24 mouse cellular contexts compared by ENCODE assay signal in genomic region chr4:150414296-150414695, GRCm38 (mm10).
A peak's percentile ranks its signal among the peaks of the same experiment; 100 is the strongest.
DNase-seq lines count a peak whose midpoint lies in the region; ATAC-seq and TF ChIP-seq lines count a peak whose summit lies in the region.
"Had no signal": no experiment of that assay in that cellular context is flagged by ENCODE, and none has a peak within 500 bp of the region (broad histone marks: within the 10 kb centered on the region; RNA-seq: fewer than 3 reads in every experiment).

No protein-coding gene starts in this region.

- no peak overlapping the region for H3K9ac ChIP-seq in kidney, postnatal 0 days (ENCODE audit: low read depth, low read length)
- no peak overlapping the region for H3K9ac ChIP-seq in neural tube, embryonic 13.5 days
- H3K9ac ChIP-seq in neural tube, embryonic 15.5 days (replicated peaks): no peak overlapping the region
- H3K9ac ChIP-seq: forebrain, embryonic 13.5 days; limb, embryonic 13.5 days; lung, embryonic 15.5 days; stomach, embryonic 15.5 days had no signal

- no peaks in the 10 kb centered on the region for H3K4me1 ChIP-seq in kidney, postnatal 0 days (replicated peaks; ENCODE audit: insufficient read depth, low read length)
- peaks cover 53% of the 10 kb centered on the region for H3K4me1 ChIP-seq in neural tube, embryonic 13.5 days (replicated peaks)
- H3K4me1 ChIP-seq in neural tube, embryonic 15.5 days: peaks cover 20% of the 10 kb centered on the region
- no peaks in the 10 kb centered on the region for H3K4me1 ChIP-seq in thymus, adult 2 months (replicated peaks; ENCODE audit: control insufficient read depth, insufficient read depth, low read length)
- no peaks in the 10 kb centered on the region for H3K4me1 ChIP-seq in limb, embryonic 10.5 days
- H3K4me1 ChIP-seq: limb, embryonic 13.5 days; stomach, embryonic 15.5 days had no signal

- no peak overlapping the region for H3K4me2 ChIP-seq in kidney, postnatal 0 days (ENCODE audit: low read length)
- no peak overlapping the region for H3K4me2 ChIP-seq in neural tube, embryonic 13.5 days
- H3K4me2 ChIP-seq in neural tube, embryonic 15.5 days: no peak overlapping the region
- H3K4me2 ChIP-seq: forebrain, embryonic 13.5 days; limb, embryonic 13.5 days; lung, embryonic 15.5 days; midbrain, embryonic 11.5 days; stomach, embryonic 15.5 days had no signal

- no peak overlapping the region for H3K4me3 ChIP-seq in kidney, postnatal 0 days (replicated peaks; ENCODE audit: low read depth, low read length)
- no peak overlapping the region for H3K4me3 ChIP-seq in neural tube, embryonic 13.5 days
- no peak overlapping the region for H3K4me3 ChIP-seq in neural tube, embryonic 15.5 days (replicated peaks)
- no peak overlapping the region for H3K4me3 ChIP-seq in thymus, adult 2 months (ENCODE audit: control insufficient read depth, insufficient read depth, low read length)
- H3K4me3 ChIP-seq in limb, embryonic 10.5 days: no peak overlapping the region
- H3K4me3 ChIP-seq: forebrain, embryonic 13.5 days; limb, embryonic 13.5 days; lung, embryonic 15.5 days; stomach, embryonic 15.5 days had no signal

- H3K27me3 ChIP-seq in kidney, postnatal 0 days (ENCODE audit: insufficient read depth, low read length): no peaks in the 10 kb centered on the region
- no peaks in the 10 kb centered on the region for H3K27me3 ChIP-seq in neural tube, embryonic 13.5 days
- no peaks in the 10 kb centered on the region for H3K27me3 ChIP-seq in neural tube, embryonic 15.5 days (replicated peaks)
- H3K27me3 ChIP-seq in thymus, adult 2 months (ENCODE audit: control insufficient read depth, insufficient read depth, low read length): no peaks in the 10 kb centered on the region
- H3K27me3 ChIP-seq in limb, embryonic 10.5 days (ENCODE audit: low read depth, poor library complexity, severe bottlenecking): no peaks in the 10 kb centered on the region
- H3K27me3 ChIP-seq: forebrain, embryonic 13.5 days; limb, embryonic 13.5 days; lung, embryonic 15.5 days; stomach, embryonic 15.5 days had no signal

- no peak for TF ChIP-seq POLR2A in thymus, adult 2 months (IDR thresholded peaks at IDR 0.05; ENCODE audit: control insufficient read depth, extremely low read depth, insufficient read depth, low read length, poor library complexity)

- no peaks in the 10 kb centered on the region for H3K36me3 ChIP-seq in kidney, postnatal 0 days (ENCODE audit: insufficient read depth, low read length)
- 0 out of 2 replicates have a peak, but pooled peaks cover 7% of the 10 kb centered on the region for H3K36me3 ChIP-seq in neural tube, embryonic 13.5 days
- H3K36me3 ChIP-seq in neural tube, embryonic 15.5 days: no peaks in the 10 kb centered on the region
- 0 out of 2 replicates have a peak, but pooled peaks cover 3% of the 10 kb centered on the region for H3K36me3 ChIP-seq in thymus, adult 2 months (ENCODE audit: control insufficient read depth, insufficient read depth, low read length)
- peaks cover 54% of the 10 kb centered on the region for H3K36me3 ChIP-seq in limb, embryonic 10.5 days
- H3K36me3 ChIP-seq: lung, embryonic 15.5 days had no signal

- H3K9me3 ChIP-seq in kidney, postnatal 0 days (replicated peaks; ENCODE audit: low read length): no peaks in the 10 kb centered on the region
- H3K9me3 ChIP-seq in neural tube, embryonic 13.5 days: no peaks in the 10 kb centered on the region
- no peaks in the 10 kb centered on the region for H3K9me3 ChIP-seq in neural tube, embryonic 15.5 days (replicated peaks)
- no peaks in the 10 kb centered on the region for H3K9me3 ChIP-seq in limb, embryonic 10.5 days (replicated peaks)
- H3K9me3 ChIP-seq: forebrain, embryonic 13.5 days; G1E; limb, embryonic 13.5 days; lung, embryonic 15.5 days; stomach, embryonic 15.5 days had no signal

- peak; percentile 35 for DNase-seq in kidney, adult 18-20 months
- no peak for DNase-seq in kidney, postnatal 36 days
- no peak for DNase-seq in kidney, postnatal 0 days (ENCODE audit: low spot score)
- no peak for DNase-seq in kidney, postnatal 14 days
- no peak for DNase-seq in thymus, adult 2 months
- no peak for DNase-seq in limb, embryonic 10.5 days (ENCODE audit: low spot score)
- DNase-seq: adrenal gland, adult 8-10 months; cerebellum, adult 9-10 months; cerebellum, postnatal 36 days; gastrocnemius, postnatal 14 days; heart, postnatal 14 days; lung, postnatal 36 days; retina, postnatal 1 day; right cerebral cortex, postnatal 14 days; thymus, postnatal 14 days had no signal

- TF ChIP-seq CTCF in kidney, postnatal 0 days (IDR thresholded peaks at IDR 0.05; ENCODE audit: low read depth): no peak
- TF ChIP-seq CTCF in thymus, adult 2 months (IDR thresholded peaks at IDR 0.05; ENCODE audit: borderline replicate concordance, control insufficient read depth, extremely low read depth, insufficient read depth, low read length, poor library complexity): no peak

- no peak for ATAC-seq in kidney, postnatal 0 days (replicated peaks; ENCODE audit: low FRiP score, low read depth)
- no peak for ATAC-seq in neural tube, embryonic 13.5 days (ENCODE audit: low read depth)
- no peak for ATAC-seq in neural tube, embryonic 15.5 days (ENCODE audit: low FRiP score)
- ATAC-seq: forebrain, embryonic 13.5 days; hindbrain, embryonic 16.5 days had no signal

- peak overlapping the region; percentile 64; the same call in 1 of the 2 replicates for H3K27ac ChIP-seq in kidney, postnatal 0 days
- 0 out of 2 replicates have a peak overlapping the region, but pooled peaks have one; percentile 4 for H3K27ac ChIP-seq in neural tube, embryonic 13.5 days (replicated peaks)
- no peak overlapping the region for H3K27ac ChIP-seq in neural tube, embryonic 15.5 days (replicated peaks)
- no peak overlapping the region for H3K27ac ChIP-seq in thymus, adult 2 months (ENCODE audit: control insufficient read depth, insufficient read depth, low read length)
- no peak overlapping the region for H3K27ac ChIP-seq in limb, embryonic 10.5 days
- H3K27ac ChIP-seq: forebrain, embryonic 13.5 days; limb, embryonic 13.5 days; stomach, embryonic 15.5 days had no signal

- 69% methylated on average over 5 of the region's 5 CpGs for WGBS in kidney, postnatal 0 days
- 87% methylated on average over 5 of the region's 5 CpGs for WGBS in neural tube, embryonic 13.5 days
- 80% methylated on average over 5 of the region's 5 CpGs for WGBS in neural tube, embryonic 15.5 days
- WGBS in thymus, adult 2 months: 95% methylated on average over 5 of the region's 5 CpGs
- 82% methylated on average over 5 of the region's 5 CpGs for WGBS in limb, embryonic 10.5 days

Comparison
In these comparisons a context has a peak if more than half of its experiments do, and no peak if none do; other contexts are left out.
1. H3K27ac ChIP-seq: peak in kidney, postnatal 0 days (single experiment) and neural tube, embryonic 13.5 days (single experiment); none in neural tube, embryonic 15.5 days (single experiment), thymus, adult 2 months (single experiment) and limb, embryonic 10.5 days (single experiment).